Mouse (Mus musculus): ENCODE measurements around the gene Fam71b. TPM values are rescaled to one million over a fixed set of nuclear protein-coding genes. Genes with fewer than 3 reads are reported as not detected.

Gene Fam71b
- not detected for total RNA-seq (2023)

GRCm38 (mm10) chr11:46396167-46396859 is at the start of gene Fam71b:
Gene Fam71b (plus strand): TSS chr11:46396559.

GRCm38 (mm10) chr11:46389336-46390117 is 6.8 kb upstream of the Fam71b start, which contains the start of gene Itk:
Gene Itk (minus strand): TSS chr11:46389515.

DNA sequence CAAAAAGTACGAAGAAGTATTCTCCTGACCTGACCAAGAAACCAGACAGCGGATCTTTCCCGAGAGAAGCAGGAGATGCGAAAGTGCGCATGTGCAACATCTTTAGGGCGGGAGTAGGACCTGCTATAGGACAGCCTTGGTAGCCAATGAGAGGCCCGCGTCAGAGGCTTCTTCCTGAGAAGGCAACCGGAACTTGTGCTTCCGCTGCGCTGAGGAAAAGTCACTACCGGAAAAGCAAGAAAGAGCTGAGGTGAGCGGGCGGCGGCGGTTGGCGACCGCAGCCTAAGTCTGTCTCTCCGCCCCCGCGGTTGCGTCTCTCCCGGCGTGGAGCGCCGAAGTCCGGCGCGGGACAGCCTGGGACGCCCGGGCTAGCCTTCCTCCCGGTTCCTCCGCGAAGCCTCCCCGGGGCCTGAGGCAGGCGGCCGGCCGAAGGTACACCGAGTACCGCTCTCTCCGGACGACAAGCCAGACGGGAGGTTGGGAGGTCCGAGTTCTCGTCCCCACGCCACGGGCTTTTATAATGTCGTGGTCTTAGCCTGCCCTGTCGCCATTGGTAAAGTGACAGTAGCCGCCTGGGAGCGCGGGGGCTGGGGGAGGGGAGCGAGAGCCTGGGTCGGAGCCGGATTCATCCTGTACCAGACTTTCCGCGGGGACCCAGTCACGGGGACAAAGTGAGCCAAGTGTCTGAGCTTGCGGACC is 40.5 kb downstream of the Fam71b start, which contains the start of gene Med7:
Med7 (plus strand) TSS at position 166 of the 699 bp plus-strand sequence.

DNA sequence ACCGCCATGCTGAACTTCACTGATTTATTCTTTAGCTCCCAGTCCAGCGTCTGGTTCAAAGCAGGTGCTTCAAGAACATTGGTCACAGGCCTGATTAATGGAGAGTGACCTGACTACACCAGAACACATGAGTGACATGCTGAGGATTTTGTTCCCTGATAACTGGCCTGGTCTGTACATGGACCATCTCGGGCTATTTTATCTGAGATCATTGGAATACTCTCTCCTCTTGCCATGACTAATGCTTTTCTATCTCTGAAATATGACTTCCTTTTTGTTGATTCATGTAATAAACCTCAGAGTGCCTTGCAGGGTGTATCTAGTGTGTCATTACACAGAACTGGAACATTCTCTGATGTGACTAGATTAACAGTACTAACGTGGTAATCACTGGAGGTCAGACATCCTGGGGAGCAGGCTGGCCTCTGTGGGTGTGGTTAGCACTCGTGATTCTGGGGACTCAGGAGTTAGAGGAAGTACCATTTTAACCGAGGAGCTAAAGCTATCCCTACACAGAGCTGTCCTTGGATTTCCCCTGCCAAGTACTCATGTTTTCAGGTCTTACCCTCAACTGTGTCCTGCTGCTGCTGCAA is 58.2 kb downstream of the Fam71b start, which contains the start of gene Havcr2:
Havcr2 (plus strand) TSS at position 483 of the 593 bp plus-strand sequence.

Other genes starting within 250 kb of the Fam71b start
- not detected for gene Nipal4, start 230.1 kb upstream of the Fam71b start, total RNA-seq (2023)
- not detected for gene Fndc9, start 161.0 kb upstream of the Fam71b start, total RNA-seq (2023)
- 100 to 1,000 TPM; 108 to 116 TPM for gene Cyfip2, start 83.7 kb upstream of the Fam71b start, total RNA-seq (2023)
- gene Itk, start 7.0 kb upstream of the Fam71b start, total RNA-seq (2023): 1 to 10 TPM; 1.9 to 3.6 TPM
- 10 to 100 TPM; 59.0 to 69.3 TPM for gene Med7, start 40.4 kb downstream of the Fam71b start, total RNA-seq (2023)
- 10 to 100 TPM; 43.2 to 47.0 TPM for gene Havcr2, start 58.4 kb downstream of the Fam71b start, total RNA-seq (2023)
- not detected for gene Gm12169, start 127.7 kb downstream of the Fam71b start, total RNA-seq (2023)
- gene BC053393, start 175.0 kb downstream of the Fam71b start, total RNA-seq (2023): not detected
- not detected for gene Dppa1, start 232.7 kb downstream of the Fam71b start, total RNA-seq (2023)

Measured in monocyte, adult 59 days (primary cell).